Mouse (Mus musculus) lung, adult 2 months (tissue): Measurements from ENCODE around the gene Rbfox2.

Experiments
- CTCF ChIP-seq: fragments of 200-500 bp; IDR thresholded peaks from 2 replicates; pipeline ENCODE4 v1.5.1; 2011; ENCODE audit warnings: mild to moderate bottlenecking, low read length, control low read depth; ENCODE audit not compliant: insufficient read depth
- POLR2A ChIP-seq: fragments of 200-500 bp; IDR thresholded peaks from 2 replicates; pipeline ENCODE4 v1.6.1; 2011; ENCODE audit warnings: low read depth, mild to moderate bottlenecking, control low read depth, low read length, borderline replicate concordance; ENCODE audit errors: extremely low read depth

GRCm38 (mm10) chr15:77192154-77192935 is 114.5 kb downstream of the Rbfox2 start:
- TF ChIP-seq CTCF, result no peak
- TF ChIP-seq POLR2A, result no peak
